Mouse (Mus musculus) brown adipose tissue, adult 24 weeks (tissue): ENCODE measurements at regions not wholly inside any gene's neighbourhood (a gene's known extent, or its start where the extent isn't known, plus 50 kb on each side); places are given as distances from the start of the nearest gene placed in this dataset.

Source experiments
- H3K27ac ChIP-seq: fragments of 200-500 bp; replicated peaks from 2 replicates; pipeline ENCODE4 v1.5.1; 2012; ENCODE audit warnings: low read depth, mild to moderate bottlenecking, low read length
- H3K4me1 ChIP-seq: fragments of 200-500 bp; 2 replicates; pipeline ENCODE4 v1.6.1; 2012; ENCODE audit warnings: low read length, mixed read lengths; ENCODE audit not compliant: control insufficient read depth, insufficient read depth, insufficient read length
- H3K4me3 ChIP-seq: fragments of 200-500 bp; 2 replicates; pipeline ENCODE4 v1.5.1; 2012; ENCODE audit warnings: low read depth, mild to moderate bottlenecking, low read length, moderate library complexity; ENCODE audit not compliant: insufficient read depth

GRCm38 (mm10) chr10:8667244-8667643 is 148.6 kb upstream of the Ust start:
- H3K4me1 ChIP-seq = no peaks in the 10 kb centered on the region
- no peak overlapping the region for H3K27ac ChIP-seq
- H3K4me3 ChIP-seq = no peak overlapping the region

- H3K4me3 ChIP-seq = no peak overlapping the region
- peak overlapping the region; percentile 76 for H3K27ac ChIP-seq
- no peaks in the 10 kb centered on the region; the same call in 1 of the 2 replicates for H3K4me1 ChIP-seq
These were observed 140.3 kb upstream of the Ust start for GRCm38 (mm10) chr10:8658934-8659294.

- no peaks in the 10 kb centered on the region; the same call in 1 of the 2 replicates for H3K4me1 ChIP-seq
- H3K27ac ChIP-seq = peak overlapping the region; percentile 85
- H3K4me3 ChIP-seq = no peak overlapping the region
These were observed 139.7 kb upstream of the Ust start for GRCm38 (mm10) chr10:8658024-8658933.

GRCm38 (mm10) chr10:8657176-8658023 is 138.8 kb upstream of the Ust start:
- no peak overlapping the region for H3K4me3 ChIP-seq
- peak overlapping the region; percentile 85 for H3K27ac ChIP-seq
- no peaks in the 10 kb centered on the region; the same call in 1 of the 2 replicates for H3K4me1 ChIP-seq

- Histone ChIP-seq H3K4me3 (no peak overlapping the region), H3K27ac (no peak overlapping the region), H3K4me1 (no peaks in the 10 kb centered on the region; the same call in 1 of the 2 replicates)
These were observed 135.0 kb upstream of the Ust start for GRCm38 (mm10) chr10:8653651-8654050.

- Histone ChIP-seq H3K4me3 (no peak overlapping the region), H3K4me1 (no peaks in the 10 kb centered on the region), H3K27ac (no peak overlapping the region)
These were observed 123.6 kb upstream of the Ust start for GRCm38 (mm10) chr10:8642266-8642665.

- H3K4me1 ChIP-seq = no peaks in the 10 kb centered on the region
- no peak overlapping the region for H3K27ac ChIP-seq
- no peak overlapping the region for H3K4me3 ChIP-seq
These were observed 105.7 kb upstream of the Ust start for GRCm38 (mm10) chr10:8624229-8624911.

- no peaks in the 10 kb centered on the region for H3K4me1 ChIP-seq
- no peak overlapping the region for H3K4me3 ChIP-seq
- no peak overlapping the region for H3K27ac ChIP-seq
These were observed 100.1 kb upstream of the Ust start for GRCm38 (mm10) chr10:8618676-8619075.

- no peak overlapping the region for H3K27ac ChIP-seq
- no peak overlapping the region for H3K4me3 ChIP-seq
- H3K4me1 ChIP-seq = no peaks in the 10 kb centered on the region
These were observed 96.9 kb upstream of the Ust start for GRCm38 (mm10) chr10:8615452-8616025.

- H3K4me3 ChIP-seq = no peak overlapping the region
- no peaks in the 10 kb centered on the region for H3K4me1 ChIP-seq
- H3K27ac ChIP-seq = no peak overlapping the region
These were observed 71.4 kb upstream of the Ust start for GRCm38 (mm10) chr10:8589871-8590533.

- no peaks in the 10 kb centered on the region for H3K4me1 ChIP-seq
These were observed 70.5 kb upstream of the Ust start for GRCm38 (mm10) chr10:8589106-8589505.

GRCm38 (mm10) chr10:8584389-8584908 is 65.8 kb upstream of the Ust start:
- Histone ChIP-seq H3K4me3 (no peak overlapping the region), H3K27ac (no peak overlapping the region), H3K4me1 (no peaks in the 10 kb centered on the region)

More at GRCm38 (mm10) chr10:8589106-8589505, 70.5 kb upstream of the Ust start:
- Histone ChIP-seq H3K27ac (no peak overlapping the region), H3K4me3 (no peak overlapping the region)

- H3K4me3 ChIP-seq = no peak overlapping the region
- H3K4me1 ChIP-seq = no peaks in the 10 kb centered on the region
These were observed 65.1 kb upstream of the Ust start for GRCm38 (mm10) chr10:8583552-8584388.

More at GRCm38 (mm10) chr10:8583552-8584388, 65.1 kb upstream of the Ust start:
- no peak overlapping the region for H3K27ac ChIP-seq
